Comparison of ENCODE assay signal across 15 mouse cellular contexts in genomic region chr19:53247558-53247957, GRCm38 (mm10).
DNase-seq lines count a peak whose midpoint lies in the region; ATAC-seq and TF ChIP-seq lines count a peak whose summit lies in the region.
"Had no signal": no experiment of that assay in that cellular context is flagged by ENCODE, and none has a peak within 500 bp of the region (broad histone marks: within the 10 kb centered on the region; RNA-seq: fewer than 3 reads in every experiment).

No protein-coding gene starts in this region.

- H3K4me1 ChIP-seq in forebrain, embryonic 14.5 days (ENCODE audit: control insufficient read depth, insufficient read depth, low read length): no peaks in the 10 kb centered on the region
- H3K4me1 ChIP-seq in forebrain, postnatal 0 days (ENCODE audit: insufficient read depth): no peaks in the 10 kb centered on the region
- H3K4me1 ChIP-seq in midbrain, embryonic 13.5 days (replicated peaks): peaks cover 7% of the 10 kb centered on the region; the same call in 1 of the 2 replicates
- no peaks in the 10 kb centered on the region for H3K4me1 ChIP-seq in midbrain, embryonic 16.5 days (ENCODE audit: control insufficient read depth, insufficient read depth, low read length)
- no peaks in the 10 kb centered on the region for H3K4me1 ChIP-seq in intestine, postnatal 0 days (replicated peaks; ENCODE audit: control insufficient read depth, insufficient read depth, low read length)
- peaks cover 30% of the 10 kb centered on the region for H3K4me1 ChIP-seq in liver, embryonic 16.5 days (ENCODE audit: control insufficient read depth, low read depth, low read length)

- ATAC-seq in forebrain, embryonic 14.5 days: 0 out of 2 replicates have a peak, but pooled peaks have one; percentile 12
- no peak for ATAC-seq in forebrain, postnatal 0 days
- ATAC-seq in midbrain, embryonic 13.5 days: peak; percentile 66
- ATAC-seq in midbrain, embryonic 16.5 days: no peak
- no peak for ATAC-seq in intestine, postnatal 0 days
- peak; percentile 85 for ATAC-seq in liver, embryonic 16.5 days (ENCODE audit: low read depth)
- ATAC-seq in megakaryocyte progenitor cell, adult 5-6 weeks (replicated peaks; ENCODE audit: poor library complexity): no peak

- H3K27ac ChIP-seq in forebrain, embryonic 14.5 days (ENCODE audit: low read depth, low read length): no peak overlapping the region
- no peak overlapping the region for H3K27ac ChIP-seq in forebrain, postnatal 0 days (ENCODE audit: low read depth, low read length)
- H3K27ac ChIP-seq in midbrain, embryonic 13.5 days: no peak overlapping the region
- H3K27ac ChIP-seq in midbrain, embryonic 16.5 days (ENCODE audit: low read length): no peak overlapping the region
- H3K27ac ChIP-seq in intestine, postnatal 0 days (ENCODE audit: low read depth, low read length): peak overlapping the region; percentile 0; the same call in 1 of the 2 replicates
- H3K27ac ChIP-seq in liver, embryonic 16.5 days (ENCODE audit: low read length): peak overlapping the region; percentile 2; the same call in 1 of the 2 replicates

- TF ChIP-seq CTCF in forebrain, postnatal 0 days (IDR thresholded peaks at IDR 0.05; ENCODE audit: low read depth): no peak
- no peak for TF ChIP-seq CTCF in intestine, postnatal 0 days (IDR thresholded peaks at IDR 0.05; ENCODE audit: low read depth)

- no peak overlapping the region for H3K9ac ChIP-seq in forebrain, embryonic 14.5 days (ENCODE audit: low read length)
- no peak overlapping the region for H3K9ac ChIP-seq in forebrain, postnatal 0 days
- H3K9ac ChIP-seq in midbrain, embryonic 13.5 days (replicated peaks): no peak overlapping the region
- no peak overlapping the region for H3K9ac ChIP-seq in midbrain, embryonic 16.5 days (ENCODE audit: low read depth, low read length)
- H3K9ac ChIP-seq in intestine, postnatal 0 days (ENCODE audit: low read depth, low read length): no peak overlapping the region
- no peak overlapping the region for H3K9ac ChIP-seq in liver, embryonic 16.5 days (ENCODE audit: low read depth, low read length)
- H3K9ac ChIP-seq: lung, embryonic 14.5 days had no signal

- DNase-seq in forebrain, embryonic 14.5 days (ENCODE audit: low spot score): no peak
- no peak for DNase-seq in forebrain, postnatal 0 days
- DNase-seq in cerebellum, adult 11 months: no peak
- DNase-seq: gastrocnemius, postnatal 10 days; right cerebral cortex, postnatal 14 days; thymus, adult 18-20 months had no signal

- no peaks in the 10 kb centered on the region for H3K27me3 ChIP-seq in forebrain, embryonic 14.5 days (replicated peaks; ENCODE audit: control insufficient read depth, insufficient read depth, low read length)
- no peaks in the 10 kb centered on the region for H3K27me3 ChIP-seq in forebrain, postnatal 0 days (ENCODE audit: insufficient read depth, low read length)
- H3K27me3 ChIP-seq in midbrain, embryonic 13.5 days: no peaks in the 10 kb centered on the region
- no peaks in the 10 kb centered on the region for H3K27me3 ChIP-seq in midbrain, embryonic 16.5 days (ENCODE audit: control insufficient read depth, insufficient read depth, low read depth, low read length)
- no peaks in the 10 kb centered on the region for H3K27me3 ChIP-seq in intestine, postnatal 0 days (replicated peaks; ENCODE audit: control insufficient read depth, insufficient read depth, low read length)
- H3K27me3 ChIP-seq in liver, embryonic 16.5 days (ENCODE audit: control insufficient read depth, insufficient read depth, low read depth, low read length): no peaks in the 10 kb centered on the region

- H3K4me3 ChIP-seq in forebrain, embryonic 14.5 days (ENCODE audit: low read depth, low read length): no peak overlapping the region
- no peak overlapping the region for H3K4me3 ChIP-seq in forebrain, postnatal 0 days (ENCODE audit: low read depth, low read length)
- no peak overlapping the region for H3K4me3 ChIP-seq in midbrain, embryonic 13.5 days (replicated peaks)
- no peak overlapping the region for H3K4me3 ChIP-seq in midbrain, embryonic 16.5 days (ENCODE audit: low read depth, low read length)
- no peak overlapping the region for H3K4me3 ChIP-seq in intestine, postnatal 0 days (ENCODE audit: low read depth, low read length)
- no peak overlapping the region for H3K4me3 ChIP-seq in liver, embryonic 16.5 days (ENCODE audit: low read depth, low read length)
- H3K4me3 ChIP-seq: heart, adult 2 months; hindbrain, embryonic 10.5 days; midbrain, embryonic 10.5 days had no signal

- no peaks in the 10 kb centered on the region for H3K9me3 ChIP-seq in forebrain, embryonic 14.5 days (replicated peaks; ENCODE audit: control insufficient read depth, low read length)
- H3K9me3 ChIP-seq in forebrain, postnatal 0 days (ENCODE audit: low read length): no peaks in the 10 kb centered on the region
- H3K9me3 ChIP-seq in midbrain, embryonic 13.5 days: no peaks in the 10 kb centered on the region
- no peaks in the 10 kb centered on the region for H3K9me3 ChIP-seq in midbrain, embryonic 16.5 days (replicated peaks; ENCODE audit: control insufficient read depth, low read length, poor library complexity, severe bottlenecking)
- H3K9me3 ChIP-seq in intestine, postnatal 0 days (ENCODE audit: control insufficient read depth): no peaks in the 10 kb centered on the region
- no peaks in the 10 kb centered on the region for H3K9me3 ChIP-seq in liver, embryonic 16.5 days (replicated peaks; ENCODE audit: control insufficient read depth, low read length)
- H3K9me3 ChIP-seq: hindbrain, embryonic 10.5 days; midbrain, embryonic 10.5 days had no signal

- H3K36me3 ChIP-seq in forebrain, embryonic 14.5 days (ENCODE audit: control insufficient read depth, insufficient read depth, low read length): no peaks in the 10 kb centered on the region
- H3K36me3 ChIP-seq in forebrain, postnatal 0 days (ENCODE audit: insufficient read depth): peaks cover 8% of the 10 kb centered on the region
- no peaks in the 10 kb centered on the region for H3K36me3 ChIP-seq in midbrain, embryonic 13.5 days
- H3K36me3 ChIP-seq in midbrain, embryonic 16.5 days (ENCODE audit: control insufficient read depth, insufficient read depth, low read length): no peaks in the 10 kb centered on the region
- peaks cover 21% of the 10 kb centered on the region for H3K36me3 ChIP-seq in intestine, postnatal 0 days (ENCODE audit: control insufficient read depth, insufficient read depth)
- H3K36me3 ChIP-seq in liver, embryonic 16.5 days (ENCODE audit: control insufficient read depth, insufficient read depth): peaks cover 10% of the 10 kb centered on the region

- WGBS in forebrain, embryonic 14.5 days: 63% methylated on average over 2 of the region's 2 CpGs
- 62% methylated on average over 2 of the region's 2 CpGs for WGBS in forebrain, postnatal 0 days
- WGBS in midbrain, embryonic 13.5 days: 68% methylated on average over 2 of the region's 2 CpGs
- WGBS in midbrain, embryonic 16.5 days: 56% methylated on average over 2 of the region's 2 CpGs
- 60% methylated on average over 2 of the region's 2 CpGs for WGBS in intestine, postnatal 0 days
- 65% methylated on average over 2 of the region's 2 CpGs for WGBS in liver, embryonic 16.5 days (ENCODE audit: insufficient replicate concordance)

- no peak overlapping the region for H3K4me2 ChIP-seq in forebrain, embryonic 14.5 days (ENCODE audit: low read length)
- H3K4me2 ChIP-seq in forebrain, postnatal 0 days (ENCODE audit: low read depth): no peak overlapping the region
- H3K4me2 ChIP-seq in midbrain, embryonic 13.5 days (replicated peaks): no peak overlapping the region
- no peak overlapping the region for H3K4me2 ChIP-seq in midbrain, embryonic 16.5 days (ENCODE audit: low read length)
- no peak overlapping the region for H3K4me2 ChIP-seq in intestine, postnatal 0 days (replicated peaks; ENCODE audit: low read depth)
- H3K4me2 ChIP-seq in liver, embryonic 16.5 days (ENCODE audit: low read depth, low read length): peak overlapping the region; percentile 41
- H3K4me2 ChIP-seq: lung, embryonic 14.5 days had no signal

Comparison
In these comparisons a context has a peak if more than half of its experiments do, and no peak if none do; other contexts are left out.
1. ATAC-seq: peak in forebrain, embryonic 14.5 days (single experiment), midbrain, embryonic 13.5 days (single experiment) and liver, embryonic 16.5 days (single experiment); none in forebrain, postnatal 0 days (single experiment), midbrain, embryonic 16.5 days (single experiment), intestine, postnatal 0 days (single experiment) and megakaryocyte progenitor cell, adult 5-6 weeks (single experiment).
2. H3K27ac ChIP-seq: peak in intestine, postnatal 0 days (single experiment) and liver, embryonic 16.5 days (single experiment); none in forebrain, embryonic 14.5 days (single experiment), forebrain, postnatal 0 days (single experiment), midbrain, embryonic 13.5 days (single experiment) and midbrain, embryonic 16.5 days (single experiment).